Mouse (Mus musculus): ENCODE results near the gene Fam186a.
"Not testable (repeated sequence)": the region's sequence is repeated elsewhere in the genome, so short reads cannot be mapped to it uniquely, and the experiment has no call there.

Gene Fam186a

GRCm38 (mm10) chr15:99966961-99967360 lies at the start of gene Fam186a:
Fam186a (minus strand) TSS chr15:99967061.
- in situ Hi-C loops (cut with MseI, MboI): no loop called here

GRCm38 (mm10) chr15:100006180-100006579 lies 39.3 kb upstream of the Fam186a start:
- in situ Hi-C loops (cut with MseI, MboI): no loop called here

- in situ Hi-C loops (cut with MseI, MboI): no loop called here
These were observed 37.9 kb upstream of the Fam186a start for GRCm38 (mm10) chr15:100004677-100005273.

GRCm38 (mm10) chr15:99999390-99999789 lies 32.5 kb upstream of the Fam186a start:
- in situ Hi-C loops (cut with MseI, MboI): no loop called here

- in situ Hi-C loops (cut with MseI, MboI): no loop called here
These were observed 30.4 kb upstream of the Fam186a start for GRCm38 (mm10) chr15:99997114-99997804.

- in situ Hi-C loops (cut with MseI, MboI): no loop called here
These were observed 26.2 kb upstream of the Fam186a start for GRCm38 (mm10) chr15:99993100-99993499.

- in situ Hi-C loops (cut with MseI, MboI): no loop called here
These were observed 12.9 kb upstream of the Fam186a start for GRCm38 (mm10) chr15:99979715-99980114.

GRCm38 (mm10) chr15:99979266-99979665 lies 12.4 kb upstream of the Fam186a start:
- in situ Hi-C loops (cut with MseI, MboI): no loop called here

- in situ Hi-C loops (cut with MseI, MboI): not testable (repeated sequence)
These were observed 9.3 kb upstream of the Fam186a start for GRCm38 (mm10) chr15:99976121-99976520.

GRCm38 (mm10) chr15:99974476-99975220 lies 7.8 kb upstream of the Fam186a start:
- in situ Hi-C loops (cut with MseI, MboI): no loop called here

- in situ Hi-C loops (cut with MseI, MboI): no loop called here
These were observed 6.4 kb upstream of the Fam186a start for GRCm38 (mm10) chr15:99972989-99973911.

- in situ Hi-C loops (cut with MseI, MboI): no loop called here
These were observed 5.6 kb upstream of the Fam186a start for GRCm38 (mm10) chr15:99972361-99972988.

- in situ Hi-C loops (cut with MseI, MboI): no loop called here
These were observed 3.7 kb upstream of the Fam186a start for GRCm38 (mm10) chr15:99970606-99971005.

- in situ Hi-C loops (cut with MseI, MboI): not testable (repeated sequence)
These were observed 2.9 kb upstream of the Fam186a start, which contains the start of gene Larp4 for GRCm38 (mm10) chr15:99969765-99970164. Larp4 (plus strand) TSS chr15:99970065.

- in situ Hi-C loops (cut with MseI, MboI): no loop called here
These were observed 1.6 kb downstream of the Fam186a start for GRCm38 (mm10) chr15:99965103-99965775.

- in situ Hi-C loops (cut with MseI, MboI): no loop called here
These were observed 11.5 kb downstream of the Fam186a start for GRCm38 (mm10) chr15:99955324-99955723.

- in situ Hi-C loops (cut with MseI, MboI): no loop called here
These were observed 25.8 kb downstream of the Fam186a start for GRCm38 (mm10) chr15:99940970-99941630.

- in situ Hi-C loops (cut with MseI, MboI): no loop called here
These were observed 26.4 kb downstream of the Fam186a start for GRCm38 (mm10) chr15:99940426-99940825.

GRCm38 (mm10) chr15:99937841-99938240 lies 29.0 kb downstream of the Fam186a start:
- in situ Hi-C loops (cut with MseI, MboI): no loop called here

- in situ Hi-C loops (cut with MseI, MboI): no loop called here
These were observed 30.2 kb downstream of the Fam186a start for GRCm38 (mm10) chr15:99936659-99937058.

Measured in mouse trophoblast stem cell (cell line).